Mouse (Mus musculus): ENCODE measurements around the gene Il20ra. TPM values are rescaled to one million over a fixed set of nuclear protein-coding genes. Genes with fewer than 3 reads are reported as not detected.

Gene Il20ra
- total and polyA plus RNA-seq, 2 experiments from 2014 or later = 0.21 to 0.44 TPM

DNA sequence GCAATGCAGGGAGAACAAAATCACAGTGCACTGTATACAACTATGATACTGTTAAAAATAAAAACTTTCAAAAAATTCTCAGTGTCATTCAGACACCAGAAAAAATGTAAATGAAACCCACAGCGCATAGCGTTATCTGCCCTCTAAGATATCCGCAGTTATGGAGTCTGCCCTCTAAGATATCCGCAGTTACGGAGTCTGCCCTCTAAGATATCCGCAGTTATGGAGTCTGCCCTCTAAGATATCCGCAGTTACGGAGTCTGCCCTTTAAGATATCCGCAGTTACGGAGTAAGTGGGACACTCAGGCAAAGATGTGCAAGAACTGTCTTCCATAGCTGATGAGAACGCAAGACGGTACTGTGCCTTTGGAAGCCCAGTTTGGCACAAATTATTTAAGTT is 4.6 kb upstream of the Il20ra start:
- 67% methylated on average over 12 of the region's 12 CpGs for WGBS

DNA sequence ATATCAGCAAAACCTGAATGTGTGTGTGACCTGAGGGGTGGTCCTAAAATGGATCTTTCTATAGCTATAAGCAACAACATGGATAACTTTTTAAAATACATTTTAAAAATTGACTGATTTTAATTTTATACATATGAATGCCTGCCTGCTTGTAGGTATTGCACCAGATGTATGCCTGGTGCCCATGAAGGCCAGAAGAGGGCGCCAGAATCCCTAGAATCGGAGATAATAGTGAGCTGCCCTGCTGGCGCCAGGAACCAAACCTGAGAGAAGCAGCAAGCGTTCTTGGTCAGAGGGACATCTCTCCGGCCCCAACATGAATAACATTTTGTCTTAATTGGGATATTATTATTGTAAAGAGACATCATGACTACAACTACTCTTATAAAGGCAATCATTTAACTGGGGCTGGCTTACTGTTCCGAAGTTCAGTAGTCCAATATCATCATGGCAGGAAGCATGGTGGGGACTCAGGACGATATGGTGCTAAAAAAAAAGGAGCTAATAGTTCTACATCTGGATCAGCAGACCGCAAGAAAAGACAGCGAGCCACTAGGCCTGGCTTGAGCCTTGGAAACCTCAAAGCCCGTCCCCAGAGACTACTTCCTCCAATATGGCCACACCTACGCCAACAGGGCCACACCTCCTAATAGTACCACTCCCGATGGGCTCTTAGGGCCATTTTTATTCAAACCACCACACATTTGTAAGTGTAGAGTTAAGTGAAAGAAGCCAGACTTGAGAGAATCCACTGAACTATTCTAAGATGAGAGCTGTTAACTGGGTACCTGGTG is 3.9 kb upstream of the Il20ra start:
- no peak overlapping the region for H3K9ac ChIP-seq (replicated peaks; ENCODE audit: low read length, poor library complexity, severe bottlenecking)
- H3K4me2 ChIP-seq (ENCODE audit: low read depth, low read length, poor library complexity, severe bottlenecking) = no peak overlapping the region
- WGBS = 60% methylated on average over 12 of the region's 12 CpGs
- no peaks in the 10 kb centered on the region for H3K36me3 ChIP-seq (ENCODE audit: insufficient read depth, low read length)
- ATAC-seq (ENCODE audit: low FRiP score) (no peak), DNase-seq (ENCODE audit: low spot score) (peak; percentile 47)
- TF ChIP-seq CTCF (IDR thresholded peaks at IDR 0.05) = peak; percentile 58
- H3K4me3 ChIP-seq (ENCODE audit: low read depth, low read length) = no peak overlapping the region
- no peak overlapping the region for H3K27ac ChIP-seq (ENCODE audit: low read depth, low read length)
- no peaks in the 10 kb centered on the region for H3K9me3 ChIP-seq (ENCODE audit: low read length)
- 0 out of 2 replicates have a peak, but pooled peaks cover 3% of the 10 kb centered on the region for H3K4me1 ChIP-seq (ENCODE audit: insufficient read depth, low read length)
- peaks cover 8% of the 10 kb centered on the region for H3K27me3 ChIP-seq (ENCODE audit: insufficient read depth, low read length)

More for the DNA sequence above, 4.6 kb upstream of the Il20ra start:
- H3K9ac ChIP-seq (replicated peaks; ENCODE audit: low read length, poor library complexity, severe bottlenecking) = no peak overlapping the region
- H3K4me1 ChIP-seq (ENCODE audit: insufficient read depth, low read length) = 0 out of 2 replicates have a peak, but pooled peaks cover 3% of the 10 kb centered on the region
- peaks cover 8% of the 10 kb centered on the region for H3K27me3 ChIP-seq (ENCODE audit: insufficient read depth, low read length)
- DNase-seq (ENCODE audit: low spot score) (no peak), ATAC-seq (ENCODE audit: low FRiP score) (no peak)
- no peak overlapping the region for H3K4me2 ChIP-seq (ENCODE audit: low read depth, low read length, poor library complexity, severe bottlenecking)
- no peak overlapping the region for H3K27ac ChIP-seq (ENCODE audit: low read depth, low read length)
- no peak overlapping the region for H3K4me3 ChIP-seq (ENCODE audit: low read depth, low read length)
- TF ChIP-seq CTCF (IDR thresholded peaks at IDR 0.05) = no peak
- no peaks in the 10 kb centered on the region for H3K36me3 ChIP-seq (ENCODE audit: insufficient read depth, low read length)
- H3K9me3 ChIP-seq (ENCODE audit: low read length) = no peaks in the 10 kb centered on the region

DNA sequence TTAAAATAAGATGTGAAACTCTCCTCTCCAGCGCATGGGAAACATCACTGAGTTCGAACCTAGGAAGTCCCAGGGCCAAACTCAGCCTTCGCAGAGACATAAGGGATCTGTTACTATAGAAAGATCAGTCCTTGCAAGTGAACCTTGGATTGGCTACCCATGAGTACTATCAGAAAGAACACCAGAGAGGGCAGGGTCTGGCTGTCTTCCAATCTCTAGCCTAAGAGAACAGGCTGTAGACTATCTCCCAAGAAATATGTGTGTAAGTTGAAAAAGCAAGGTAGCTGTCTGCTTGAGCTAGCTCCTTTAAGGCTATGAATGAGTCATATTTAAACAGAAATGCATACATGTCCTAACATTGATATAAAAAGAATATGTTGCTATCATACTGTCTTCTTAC is 1.4 kb upstream of the Il20ra start:
- 0 out of 2 replicates have a peak, but pooled peaks cover 3% of the 10 kb centered on the region for H3K4me1 ChIP-seq (ENCODE audit: insufficient read depth, low read length)
- TF ChIP-seq CTCF (IDR thresholded peaks at IDR 0.05) = no peak
- 78% methylated on average over 3 of the region's 3 CpGs for WGBS
- H3K4me2 ChIP-seq (ENCODE audit: low read depth, low read length, poor library complexity, severe bottlenecking) = no peak overlapping the region
- no peaks in the 10 kb centered on the region for H3K36me3 ChIP-seq (ENCODE audit: insufficient read depth, low read length)
- H3K4me3 ChIP-seq (ENCODE audit: low read depth, low read length) = no peak overlapping the region
- H3K9ac ChIP-seq (replicated peaks; ENCODE audit: low read length, poor library complexity, severe bottlenecking) = no peak overlapping the region
- H3K9me3 ChIP-seq (ENCODE audit: low read length) = no peaks in the 10 kb centered on the region
- H3K27ac ChIP-seq (ENCODE audit: low read depth, low read length) = no peak overlapping the region
- DNase-seq (ENCODE audit: low spot score) = no peak
- ATAC-seq (ENCODE audit: low FRiP score) = no peak
- H3K27me3 ChIP-seq (ENCODE audit: insufficient read depth, low read length) = peaks cover 8% of the 10 kb centered on the region

DNA sequence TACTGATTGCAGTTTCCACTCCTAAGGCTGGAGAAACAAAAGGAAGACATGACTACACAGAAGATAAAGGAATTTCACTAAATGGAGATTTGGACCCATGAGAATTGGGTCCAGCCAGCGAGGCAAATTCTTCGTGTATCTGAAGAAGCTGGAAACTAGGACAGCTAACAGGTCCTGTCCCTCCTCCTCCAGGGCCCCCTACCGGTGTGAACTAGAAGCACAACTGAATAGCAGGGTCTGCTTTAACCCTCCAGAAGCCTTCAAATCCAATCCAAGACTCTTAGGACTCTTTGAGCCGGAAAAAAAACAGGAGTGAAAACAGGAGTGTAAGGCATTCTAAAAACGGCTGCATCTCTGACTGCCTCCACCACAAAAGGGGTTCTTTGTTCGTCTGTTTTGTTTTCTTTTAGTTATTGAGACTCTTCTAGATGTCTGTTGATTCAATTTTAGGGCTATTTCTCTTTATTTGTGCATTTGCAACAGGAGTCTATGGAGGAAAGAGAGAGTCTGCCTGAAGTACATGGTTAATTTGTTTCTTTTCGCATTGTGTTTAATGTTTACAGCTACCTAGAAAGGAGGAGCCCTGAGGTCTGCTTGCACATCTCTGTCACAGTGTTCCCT is 709 bp upstream of the Il20ra start:
- H3K9ac ChIP-seq (replicated peaks; ENCODE audit: low read length, poor library complexity, severe bottlenecking) = no peak overlapping the region
- peaks cover 8% of the 10 kb centered on the region for H3K27me3 ChIP-seq (ENCODE audit: insufficient read depth, low read length)
- H3K4me2 ChIP-seq (ENCODE audit: low read depth, low read length, poor library complexity, severe bottlenecking) = peak overlapping the region; percentile 83
- H3K4me3 ChIP-seq (ENCODE audit: low read depth, low read length) = no peak overlapping the region
- no peak overlapping the region for H3K27ac ChIP-seq (ENCODE audit: low read depth, low read length)
- no peaks in the 10 kb centered on the region for H3K9me3 ChIP-seq (ENCODE audit: low read length)
- no peaks in the 10 kb centered on the region for H3K36me3 ChIP-seq (ENCODE audit: insufficient read depth, low read length)
- TF ChIP-seq CTCF (IDR thresholded peaks at IDR 0.05) = peak; percentile 54
- no peak for DNase-seq (ENCODE audit: low spot score)
- WGBS = 39% methylated on average over 7 of the region's 7 CpGs
- 0 out of 2 replicates have a peak, but pooled peaks cover 3% of the 10 kb centered on the region for H3K4me1 ChIP-seq (ENCODE audit: insufficient read depth, low read length)
- ATAC-seq (ENCODE audit: low FRiP score) = no peak

DNA sequence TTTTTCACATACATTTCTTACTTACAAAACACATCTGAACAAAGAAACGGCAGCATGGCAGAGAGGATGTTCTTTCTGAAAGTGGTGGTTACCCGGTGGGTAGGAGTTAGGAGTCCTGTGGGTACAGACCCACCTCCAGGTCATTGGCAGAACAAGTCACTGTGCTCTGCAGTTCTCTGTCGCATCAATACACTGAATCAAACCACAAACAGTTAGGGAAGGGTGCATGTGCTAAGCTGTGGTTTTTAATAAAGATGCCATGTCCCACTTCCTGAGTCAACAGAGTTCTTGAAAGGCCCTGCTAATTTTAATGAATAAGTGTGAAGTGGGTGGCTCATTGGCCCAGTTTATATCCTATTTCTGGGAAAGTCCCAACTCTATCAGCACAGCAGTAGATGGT is 6.3 kb downstream of the Il20ra start:
- Histone ChIP-seq H3K27ac (ENCODE audit: low read depth, low read length) (no peak overlapping the region), H3K4me2 (ENCODE audit: low read depth, low read length, poor library complexity, severe bottlenecking) (no peak overlapping the region), H3K4me1 (ENCODE audit: insufficient read depth, low read length) (no peaks in the 10 kb centered on the region), H3K9me3 (ENCODE audit: low read length) (no peaks in the 10 kb centered on the region), H3K27me3 (ENCODE audit: insufficient read depth, low read length) (no peaks in the 10 kb centered on the region), H3K9ac (replicated peaks; ENCODE audit: low read length, poor library complexity, severe bottlenecking) (no peak overlapping the region), H3K4me3 (ENCODE audit: low read depth, low read length) (no peak overlapping the region), H3K36me3 (ENCODE audit: insufficient read depth, low read length) (no peaks in the 10 kb centered on the region)
- TF ChIP-seq CTCF (IDR thresholded peaks at IDR 0.05) = no peak
- no peak for ATAC-seq (ENCODE audit: low FRiP score)
- WGBS = 89% methylated on average over 3 of the region's 3 CpGs
- no peak for DNase-seq (ENCODE audit: low spot score)

DNA sequence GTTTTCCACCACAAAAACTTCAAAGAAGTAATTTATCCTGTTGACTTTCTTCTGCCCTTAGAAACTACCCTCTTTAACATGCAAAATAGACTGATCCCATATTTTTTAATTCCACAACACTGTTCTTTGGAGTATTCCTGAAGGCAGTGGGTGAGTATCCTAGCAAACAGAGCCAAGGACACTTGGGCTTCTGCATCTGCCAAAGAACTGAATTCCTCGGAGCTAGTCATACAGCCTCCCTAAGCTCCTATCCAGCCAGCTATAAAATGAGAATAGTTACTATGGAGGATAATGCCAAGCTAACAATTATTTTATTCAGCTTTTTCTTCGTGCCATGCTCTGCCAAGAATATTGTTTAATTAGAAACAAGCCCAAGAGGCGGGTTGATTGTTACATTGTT is 9.9 kb downstream of the Il20ra start:
- Histone ChIP-seq H3K36me3 (ENCODE audit: insufficient read depth, low read length) (no peaks in the 10 kb centered on the region), H3K4me3 (ENCODE audit: low read depth, low read length) (no peak overlapping the region), H3K27ac (ENCODE audit: low read depth, low read length) (no peak overlapping the region), H3K4me1 (ENCODE audit: insufficient read depth, low read length) (no peaks in the 10 kb centered on the region), H3K4me2 (ENCODE audit: low read depth, low read length, poor library complexity, severe bottlenecking) (no peak overlapping the region), H3K9ac (replicated peaks; ENCODE audit: low read length, poor library complexity, severe bottlenecking) (no peak overlapping the region), H3K9me3 (ENCODE audit: low read length) (no peaks in the 10 kb centered on the region), H3K27me3 (ENCODE audit: insufficient read depth, low read length) (no peaks in the 10 kb centered on the region)
- no peak for DNase-seq (ENCODE audit: low spot score)
- no peak for ATAC-seq (ENCODE audit: low FRiP score)
- TF ChIP-seq CTCF (IDR thresholded peaks at IDR 0.05) = no peak
- WGBS = 63% methylated on average over 3 of the region's 3 CpGs
